Mouse (Mus musculus) kidney, embryonic 15.5 days (tissue): ENCODE data around the gene Tspyl4. TPM values are rescaled to one million over a fixed set of nuclear protein-coding genes. Genes with fewer than 3 reads are reported as not detected.

Experiments
- ATAC-seq: fragments of 200-750 bp; cut with Nextera tagmentation; replicated peaks from 2 replicates; pipeline ENCODE4 v1.8.0; 2017; ENCODE audit warnings: moderate TSS enrichment; ENCODE audit not compliant: low FRiP score
- H3K27ac ChIP-seq: fragments of 300-500 bp; sonication (generic); 2 replicates; pipeline ENCODE4 v1.5.1; 2015; ENCODE audit warnings: mild to moderate bottlenecking, inconsistent platforms
- H3K27me3 ChIP-seq: fragments of 300-500 bp; sonication (generic); 2 replicates; pipeline ENCODE4 v1.6.1; 2015; ENCODE audit warnings: inconsistent platforms
- H3K36me3 ChIP-seq: fragments of 300-500 bp; sonication (generic); 2 replicates; pipeline ENCODE4 v1.6.1; 2015; ENCODE audit warnings: inconsistent platforms
- H3K4me1 ChIP-seq: fragments of 300-500 bp; sonication (generic); 2 replicates; pipeline ENCODE4 v1.6.1; 2015; ENCODE audit warnings: inconsistent platforms
- H3K4me2 ChIP-seq: fragments of 300-500 bp; sonication (generic); 2 replicates; pipeline ENCODE4 v1.6.1; 2015; ENCODE audit warnings: moderate library complexity, mild to moderate bottlenecking, inconsistent platforms
- H3K4me3 ChIP-seq: fragments of 300-500 bp; sonication (generic); replicated peaks from 2 replicates; pipeline ENCODE4 v1.5.1; 2015; ENCODE audit warnings: mild to moderate bottlenecking, inconsistent platforms
- H3K9ac ChIP-seq: fragments of 300-500 bp; sonication (generic); 2 replicates; pipeline ENCODE4 v1.6.1; 2015; ENCODE audit warnings: mild to moderate bottlenecking, inconsistent platforms
- H3K9me3 ChIP-seq: fragments of 300-500 bp; sonication (generic); replicated peaks from 2 replicates; pipeline ENCODE4 v1.6.1; 2016; ENCODE audit warnings: inconsistent platforms
- WGBS: fragments of 180-500 bp; shearing (Covaris S2); methylation state at CpG from one replicate; pipeline ENCODE4 v1.1.7; 2015; ENCODE audit warnings: mixed read lengths; 5-methylcytosine and 5-hydroxymethylcytosine counted together
- polyA plus RNA-seq: library from polyadenylated mRNA; unstranded; fragments of >200 nt; fragmentation: Nextera tagmentation; extraction: Ambion mirVana; gene quantifications from 2 replicates; pipeline ENCODE4 v1.2.1, GENCODE M21; 2015

The Tspyl4 gene
- polyA plus RNA-seq, 1 experiment from 2014 or later, result 14.8 TPM

- Histone ChIP-seq H3K27ac (no peak overlapping the region), H3K9ac (no peak overlapping the region), H3K4me3 (no peak overlapping the region), H3K4me1 (no peaks in the 10 kb centered on the region), H3K9me3 (no peaks in the 10 kb centered on the region), H3K4me2 (no peak overlapping the region), H3K36me3 (no peaks in the 10 kb centered on the region), H3K27me3 (no peaks in the 10 kb centered on the region)
- no peak for ATAC-seq
- WGBS, result 8% methylated on average over 2 of the region's 2 CpGs
These were observed 31.1 kb downstream of the Tspyl4 start for GRCm38 (mm10) chr10:34328310-34328709.

- Histone ChIP-seq H3K27ac (no peak overlapping the region), H3K36me3 (no peaks in the 10 kb centered on the region), H3K9me3 (no peaks in the 10 kb centered on the region), H3K9ac (no peak overlapping the region), H3K4me3 (no peak overlapping the region), H3K4me1 (no peaks in the 10 kb centered on the region), H3K4me2 (no peak overlapping the region), H3K27me3 (no peaks in the 10 kb centered on the region)
- WGBS, result 63% methylated on average over 6 of the region's 6 CpGs
- ATAC-seq, result no peak
These were observed 43.8 kb downstream of the Tspyl4 start for GRCm38 (mm10) chr10:34341014-34341413.

GRCm38 (mm10) chr10:34341886-34342285 is 44.6 kb downstream of the Tspyl4 start:
- Histone ChIP-seq H3K27ac (no peak overlapping the region), H3K9ac (no peak overlapping the region), H3K4me3 (no peak overlapping the region), H3K4me1 (no peaks in the 10 kb centered on the region), H3K36me3 (no peaks in the 10 kb centered on the region), H3K9me3 (no peaks in the 10 kb centered on the region), H3K4me2 (no peak overlapping the region), H3K27me3 (no peaks in the 10 kb centered on the region)
- WGBS, result 68% methylated on average over 1 of the region's 1 CpGs
- no peak for ATAC-seq

Other genes with a start within 250 kb of the Tspyl4 start
- 0.39 and 0.74 TPM in 2 replicates for gene Calhm5, start 200.9 kb upstream of the Tspyl4 start, polyA plus RNA-seq
- gene Calhm6, start 169.5 kb upstream of the Tspyl4 start, polyA plus RNA-seq, result 0.75 and 0.90 TPM in 2 replicates
- gene Dse, start 89.7 kb upstream of the Tspyl4 start, polyA plus RNA-seq, result 22.2 and 23.5 TPM in 2 replicates
- 64.8 and 67.1 TPM in 2 replicates for gene Tspyl1, start 15.3 kb upstream of the Tspyl4 start, polyA plus RNA-seq
- gene Col10a1, start 92.5 kb downstream of the Tspyl4 start, polyA plus RNA-seq, result 0.31 and 2.1 TPM in 2 replicates
- 12.0 and 12.2 TPM in 2 replicates for gene Nt5dc1, start 121.1 kb downstream of the Tspyl4 start, polyA plus RNA-seq
- 18.2 and 20.1 TPM in 2 replicates for gene Frk, start 186.0 kb downstream of the Tspyl4 start, polyA plus RNA-seq